Mouse (Mus musculus) ES-E14 (cell line): ENCODE data around the gene Lrrn2.

ENCODE experiments used
- CHD2 ChIP-seq: IDR thresholded peaks from 2 replicates; pipeline ENCODE4 v1.6.1; 2014; ENCODE audit warnings: mild to moderate bottlenecking, low read depth, low read length, inconsistent platforms
- MAFK ChIP-seq: IDR thresholded peaks from 2 replicates; pipeline ENCODE4 v1.6.1; 2014; ENCODE audit warnings: mild to moderate bottlenecking, low read depth, low read length, inconsistent platforms; ENCODE audit not compliant: insufficient read depth
- ZC3H11A ChIP-seq: IDR thresholded peaks from 2 replicates; pipeline ENCODE4 v1.6.1; 2012; ENCODE audit warnings: low read depth, mild to moderate bottlenecking, inconsistent platforms, low read length, borderline replicate concordance

DNA sequence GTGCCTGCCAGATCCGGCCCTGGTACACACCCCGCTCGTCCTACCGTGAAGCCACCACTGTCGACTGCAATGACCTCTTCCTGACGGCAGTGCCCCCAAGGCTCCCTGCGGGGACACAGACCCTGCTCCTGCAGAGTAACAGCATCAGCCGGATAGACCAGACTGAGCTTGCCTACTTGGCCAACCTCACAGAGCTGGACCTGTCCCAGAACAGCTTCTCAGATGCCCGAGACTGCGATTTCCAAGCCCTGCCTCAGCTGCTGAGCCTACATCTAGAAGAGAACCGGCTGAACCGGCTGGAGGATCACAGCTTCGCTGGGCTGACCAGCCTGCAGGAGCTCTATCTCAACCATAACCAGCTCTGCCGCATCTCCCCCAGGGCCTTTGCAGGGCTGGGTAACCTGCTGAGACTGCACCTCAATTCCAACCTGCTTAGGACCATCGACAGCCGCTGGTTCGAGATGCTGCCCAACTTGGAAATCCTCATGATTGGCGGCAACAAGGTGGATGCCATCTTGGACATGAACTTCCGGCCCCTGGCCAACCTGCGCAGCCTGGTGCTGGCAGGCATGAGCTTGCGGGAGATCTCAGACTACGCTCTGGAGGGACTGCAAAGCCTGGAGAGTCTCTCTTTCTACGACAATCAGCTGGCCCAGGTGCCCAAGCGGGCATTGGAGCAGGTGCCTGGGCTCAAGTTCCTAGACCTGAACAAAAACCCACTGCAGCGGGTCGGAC is 57.4 kb downstream of the Lrrn2 start:
- TF ChIP-seq MAFK (no peak), CHD2 (no peak), ZC3H11A (no peak)
